20 mouse cellular contexts compared by ENCODE assay signal in the genomic region with DNA sequence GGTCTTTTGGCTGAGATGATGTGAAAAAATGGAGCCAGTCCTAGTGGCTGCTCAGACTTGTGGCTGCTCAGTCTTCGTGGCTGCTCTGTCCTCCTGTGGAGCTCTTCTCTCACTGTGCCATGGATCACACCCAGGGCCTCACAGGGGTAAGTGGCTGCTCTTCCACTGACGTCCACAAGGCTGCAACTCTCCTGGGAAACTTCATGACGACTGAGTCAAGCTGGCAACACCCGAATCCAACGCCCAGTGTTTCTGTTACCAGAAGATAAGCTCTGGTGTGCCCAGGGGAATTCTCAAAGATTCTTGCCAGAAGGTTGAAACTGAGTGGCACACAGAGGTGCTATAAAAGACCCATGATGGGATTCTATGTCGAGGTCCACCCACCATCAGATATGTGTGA. TPM values are rescaled to one million over a fixed set of nuclear protein-coding genes. Genes with fewer than 3 reads are reported as not detected.
DNase-seq lines count a peak whose midpoint lies in the region; ATAC-seq and TF ChIP-seq lines count a peak whose summit lies in the region.
"Had no signal": no experiment of that assay in that cellular context is flagged by ENCODE, and none has a peak within 500 bp of the region (broad histone marks: within the 10 kb centered on the region; RNA-seq: fewer than 3 reads in every experiment).

No protein-coding gene starts in this region.

- DNase-seq in 3134 (ENCODE audit: extremely low read depth, insufficient read length, low spot score) (peak; percentile 16), ES-CJ7 (ENCODE audit: low read depth, low spot score) (peak; percentile 42)
- DNase-seq in c-Kit-positive CD71-positive TER-119-positive erythroid progenitor cells, embryonic 14.5 days (ENCODE audit: low spot score) = peak; percentile 90
- no peak for DNase-seq in left cerebral cortex, adult 11 months (ENCODE audit: low spot score)
- no peak for DNase-seq in natural killer cell, adult 2 months (ENCODE audit: low spot score in 2 of 2)
- DNase-seq in cerebellum, adult 18-20 months = no peak
- no peak for DNase-seq in cerebellum, adult 2 months
- DNase-seq: cerebellum, postnatal 10 days; embryo, embryonic 11 days; heart, postnatal 14 days; kidney, adult 11 months; kidney, postnatal 36 days; layer of hippocampus, postnatal 36 days; left cerebral cortex, postnatal 4 days; lung, adult 2 months had no signal

- no peaks in the 10 kb centered on the region for H3K9me3 ChIP-seq in liver, embryonic 15.5 days (replicated peaks)
- H3K9me3 ChIP-seq: heart, embryonic 10.5 days had no signal

- peak overlapping the region; percentile 35 for H3K4me2 ChIP-seq in liver, embryonic 15.5 days

- WGBS in liver, embryonic 15.5 days (ENCODE audit: insufficient replicate concordance) = 25% methylated on average over 6 of the region's 6 CpGs
- 49% methylated on average over 6 of the region's 6 CpGs for WGBS in cerebellum, adult 2 months

- ATAC-seq in liver, embryonic 15.5 days (ENCODE audit: insufficient read depth) = peak; percentile 91
- ATAC-seq: forebrain, embryonic 16.5 days; hindbrain, embryonic 16.5 days; midbrain, embryonic 16.5 days had no signal

- H3K9ac ChIP-seq in liver, embryonic 15.5 days = no peak overlapping the region

- H3K4me1 ChIP-seq in liver, embryonic 15.5 days (replicated peaks) = peaks cover 31% of the 10 kb centered on the region
- H3K4me1 ChIP-seq in cerebellum, adult 2 months (ENCODE audit: control insufficient read depth, insufficient read depth, low read length) = no peaks in the 10 kb centered on the region

- TF ChIP-seq CTCF in cerebellum, adult 2 months (IDR thresholded peaks at IDR 0.05; ENCODE audit: borderline replicate concordance, insufficient read depth, low read depth, low read length) = no peak

- no peaks in the 10 kb centered on the region for H3K36me3 ChIP-seq in liver, embryonic 15.5 days (replicated peaks)
- H3K36me3 ChIP-seq: heart, embryonic 10.5 days had no signal

- no peak for TF ChIP-seq POLR2A in cerebellum, adult 2 months (IDR thresholded peaks at IDR 0.05; ENCODE audit: borderline replicate concordance, insufficient read depth, low read length)

- H3K27ac ChIP-seq in liver, embryonic 15.5 days (replicated peaks) = peak overlapping the region; percentile 48; the same call in 1 of the 2 replicates
- H3K27ac ChIP-seq in cerebellum, adult 2 months (ENCODE audit: insufficient read depth, low read length) = no peak overlapping the region
- H3K27ac ChIP-seq: heart, embryonic 10.5 days had no signal

- no peaks in the 10 kb centered on the region for H3K27me3 ChIP-seq in liver, embryonic 15.5 days
- no peaks in the 10 kb centered on the region for H3K27me3 ChIP-seq in cerebellum, adult 2 months (ENCODE audit: control insufficient read depth, insufficient read depth, low read length)

- no peak overlapping the region for H3K4me3 ChIP-seq in liver, embryonic 15.5 days (replicated peaks)
- H3K4me3 ChIP-seq in cerebellum, adult 2 months (replicated peaks; ENCODE audit: insufficient read depth, low read depth, low read length) = no peak overlapping the region
- H3K4me3 ChIP-seq: heart, embryonic 10.5 days had no signal

RNA-seq across cellular contexts. Expression of a gene that starts 13.8 kb away (rescaled TPM):
- polyA plus RNA-seq in liver, embryonic 15.5 days (2015; fragmentation: Nextera tagmentation; extraction: Ambion mirVana) = 4.2 TPM in 2 replicates
- 21.7 and 24.8 TPM in 2 replicates for polyA plus RNA-seq in cerebellum, adult 2 months (2012; rRNA removed)

Comparison
In these comparisons a context has a peak if more than half of its experiments do, and no peak if none do; other contexts are left out.
1. DNase-seq: peak in 3134 (single experiment), ES-CJ7 (single experiment) and c-Kit-positive CD71-positive TER-119-positive erythroid progenitor cells, embryonic 14.5 days (single experiment); none in left cerebral cortex, adult 11 months (single experiment), natural killer cell, adult 2 months (0 of 2), cerebellum, adult 18-20 months (0 of 2) and cerebellum, adult 2 months (0 of 2).